Mouse (Mus musculus) C2C12 (cell line): ENCODE measurements around the gene Anks1. TPM values are rescaled to one million over a fixed set of nuclear protein-coding genes. Genes with fewer than 3 reads are reported as not detected.

Source experiments
- H3K27me3 ChIP-seq: one replicate; pipeline ENCODE4 v1.6.1; 2011; ENCODE audit not compliant: control insufficient read depth, insufficient read depth, insufficient read length
- H3K36me3 ChIP-seq: one replicate; pipeline ENCODE4 v1.6.1; 2011; ENCODE audit not compliant: control insufficient read depth, insufficient read depth
- H3K4me3 ChIP-seq: one replicate; pipeline ENCODE4 v1.5.1; 2011; ENCODE audit warnings: mild to moderate bottlenecking, control low read depth; ENCODE audit not compliant: poor library complexity, insufficient read depth, severe bottlenecking
- H3K79me2 ChIP-seq: one replicate; pipeline ENCODE4 v1.6.1; 2011; ENCODE audit not compliant: control insufficient read depth, insufficient read depth
- H3K79me3 ChIP-seq: one replicate; pipeline ENCODE4 v1.6.1; 2011; ENCODE audit warnings: low read depth, control low read depth
- H3ac ChIP-seq: one replicate; pipeline ENCODE3; 2011; ENCODE audit warnings: low read depth; ENCODE audit not compliant: control insufficient read depth, insufficient read length
- CEBPB ChIP-seq: IDR thresholded peaks from one replicate; pipeline ENCODE4 v1.6.1; 2011; ENCODE audit warnings: low read depth, mild to moderate bottlenecking, control low read depth, moderate library complexity
- CTCF ChIP-seq: IDR thresholded peaks from one replicate; pipeline ENCODE4 v1.5.1; 2011; ENCODE audit not compliant: control insufficient read depth, insufficient read depth, insufficient read length
- FOSL1 ChIP-seq: IDR thresholded peaks from one replicate; pipeline ENCODE4 v1.8.0; 2011; ENCODE audit warnings: mild to moderate bottlenecking, low read length; ENCODE audit not compliant: poor library complexity, insufficient read depth, severe bottlenecking
- MAX ChIP-seq: IDR thresholded peaks from one replicate; pipeline ENCODE4 v1.6.1; 2011; ENCODE audit warnings: mild to moderate bottlenecking, control low read depth
- MYOD1 ChIP-seq: IDR thresholded peaks from one replicate; pipeline ENCODE4 v1.6.1; 2011; ENCODE audit warnings: low read depth; ENCODE audit not compliant: control insufficient read depth, insufficient read length
- MYOG ChIP-seq: IDR thresholded peaks from one replicate; pipeline ENCODE4 v1.6.1; 2011; ENCODE audit not compliant: control insufficient read depth, insufficient read length; ENCODE audit errors: extremely low read depth
- USF1 ChIP-seq: IDR thresholded peaks from one replicate; pipeline ENCODE4 v1.6.1; 2011; ENCODE audit warnings: low read depth, mild to moderate bottlenecking, control low read depth, moderate library complexity
- polyA plus RNA-seq: library from polyadenylated mRNA; unstranded; fragments of >200 nt; fragmentation: generic; extraction: Trizol; gene quantifications from one replicate; pipeline ENCODE4 v1.2.1, GENCODE M21; 2012; ENCODE audit warnings: missing spikeins

Gene Anks1
- polyA plus RNA-seq, 1 experiment: 8.5 TPM

- Histone ChIP-seq H3ac (no peak overlapping the region), H3K27me3 (no peaks in the 10 kb centered on the region), H3K36me3 (no peaks in the 10 kb centered on the region), H3K4me3 (no peak overlapping the region), H3K79me2 (no peaks in the 10 kb centered on the region), H3K79me3 (no peaks in the 10 kb centered on the region)
- no peak for TF ChIP-seq FOSL1
- TF ChIP-seq MYOG: no peak
- no peak for TF ChIP-seq CTCF
- TF ChIP-seq MYOD1: no peak
- TF ChIP-seq MAX: no peak
- no peak for TF ChIP-seq CEBPB
- TF ChIP-seq USF1: no peak
Measured at GRCm38 (mm10) chr17:28047520-28047919, 138.4 kb downstream of the Anks1 start.

DNA sequence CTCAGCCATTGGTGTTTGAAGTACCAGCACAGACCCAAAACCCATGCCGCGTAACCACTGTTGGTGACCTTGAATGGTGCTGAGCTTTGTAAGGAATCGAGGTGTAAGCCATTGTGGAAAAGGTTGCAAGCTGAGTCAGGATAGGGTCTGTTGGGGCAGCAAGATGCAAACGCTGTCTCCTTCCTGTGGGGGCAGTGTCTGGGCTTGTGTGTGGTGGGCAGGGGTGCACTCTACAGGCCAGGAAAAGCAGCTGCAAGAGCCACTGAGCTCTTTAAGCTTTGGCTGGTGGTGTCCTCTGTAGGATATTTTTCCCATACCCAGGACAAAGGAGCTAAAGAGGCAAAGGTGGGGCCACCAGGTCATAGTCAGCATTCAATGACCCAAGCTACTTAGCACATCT, 139.3 kb downstream of the Anks1 start:
- Histone ChIP-seq H3K79me2 (no peaks in the 10 kb centered on the region), H3K79me3 (no peaks in the 10 kb centered on the region), H3K36me3 (no peaks in the 10 kb centered on the region), H3K27me3 (no peaks in the 10 kb centered on the region), H3ac (no peak overlapping the region), H3K4me3 (no peak overlapping the region)
- TF ChIP-seq CEBPB (no peak), CTCF (peak; percentile 90)

DNA sequence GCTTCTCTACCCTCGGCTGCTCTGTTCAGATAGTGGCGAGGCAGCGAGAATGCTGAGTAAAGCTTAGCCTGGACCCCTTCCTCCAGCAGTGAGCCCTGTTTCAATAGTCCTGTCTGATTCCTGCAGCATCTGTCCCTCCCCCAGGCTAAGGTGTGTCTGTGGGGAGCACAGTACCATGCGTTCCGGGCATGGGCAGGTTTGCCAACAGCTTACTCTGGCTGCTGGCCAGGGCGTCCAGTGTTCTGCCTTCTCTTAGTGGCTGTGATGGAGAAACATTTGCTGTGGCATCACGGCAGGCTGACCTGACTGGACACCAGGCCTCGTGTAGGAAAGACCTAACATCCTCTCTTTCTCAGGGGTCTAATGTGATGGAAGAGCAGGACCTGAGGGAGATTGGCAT, 141.1 kb downstream of the Anks1 start:
- TF ChIP-seq MYOD1 (no peak), USF1 (no peak), CTCF (no peak), FOSL1 (no peak), MYOG (no peak), CEBPB (no peak), MAX (no peak)
- H3K27me3 ChIP-seq: no peaks in the 10 kb centered on the region
- H3K79me3 ChIP-seq: no peaks in the 10 kb centered on the region
- no peaks in the 10 kb centered on the region for H3K79me2 ChIP-seq
- no peak overlapping the region for H3K4me3 ChIP-seq
- H3K36me3 ChIP-seq: no peaks in the 10 kb centered on the region
- no peak overlapping the region for H3ac ChIP-seq

DNA sequence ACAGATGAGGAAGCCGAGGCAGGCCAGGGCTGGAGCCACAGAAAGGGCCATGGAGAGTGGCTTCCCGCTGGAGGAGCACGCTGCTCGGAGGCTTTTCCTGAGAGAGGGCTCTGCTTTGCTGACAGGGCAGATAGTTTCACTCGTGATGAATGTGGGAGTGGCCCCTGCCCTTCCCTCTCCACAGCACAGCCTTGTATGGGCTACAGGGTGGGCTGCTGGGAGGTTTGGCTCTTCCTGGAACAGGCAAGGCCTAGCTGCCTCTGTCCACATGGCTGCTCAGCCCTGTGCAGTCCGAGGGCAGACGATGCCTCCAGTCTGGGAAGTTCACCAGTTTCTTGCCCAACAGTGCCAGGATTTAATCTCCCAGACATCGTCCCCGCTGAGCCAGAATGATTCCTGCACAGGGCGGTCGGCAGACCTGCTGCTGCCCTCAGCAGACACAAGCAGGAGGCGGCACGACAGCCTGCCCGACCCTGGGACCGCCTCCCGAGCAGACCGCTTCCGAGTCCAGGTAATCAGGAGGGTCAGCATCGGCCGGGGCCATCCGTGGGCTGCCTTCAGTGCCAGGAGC, 143.3 kb downstream of the Anks1 start:
- Histone ChIP-seq H3K79me3 (no peaks in the 10 kb centered on the region), H3K79me2 (no peaks in the 10 kb centered on the region), H3ac (no peak overlapping the region), H3K27me3 (no peaks in the 10 kb centered on the region), H3K4me3 (no peak overlapping the region), H3K36me3 (no peaks in the 10 kb centered on the region)
- TF ChIP-seq MYOD1 (no peak), FOSL1 (no peak), CEBPB (no peak), MAX (no peak), CTCF (no peak), MYOG (no peak), USF1 (no peak)

GRCm38 (mm10) chr17:28058346-28058745, 149.2 kb downstream of the Anks1 start:
- Histone ChIP-seq H3K4me3 (no peak overlapping the region), H3K27me3 (no peaks in the 10 kb centered on the region), H3ac (no peak overlapping the region), H3K79me3 (no peaks in the 10 kb centered on the region), H3K36me3 (no peaks in the 10 kb centered on the region), H3K79me2 (no peaks in the 10 kb centered on the region)
- TF ChIP-seq USF1: no peak
- TF ChIP-seq MYOG: no peak
- no peak for TF ChIP-seq CTCF

DNA sequence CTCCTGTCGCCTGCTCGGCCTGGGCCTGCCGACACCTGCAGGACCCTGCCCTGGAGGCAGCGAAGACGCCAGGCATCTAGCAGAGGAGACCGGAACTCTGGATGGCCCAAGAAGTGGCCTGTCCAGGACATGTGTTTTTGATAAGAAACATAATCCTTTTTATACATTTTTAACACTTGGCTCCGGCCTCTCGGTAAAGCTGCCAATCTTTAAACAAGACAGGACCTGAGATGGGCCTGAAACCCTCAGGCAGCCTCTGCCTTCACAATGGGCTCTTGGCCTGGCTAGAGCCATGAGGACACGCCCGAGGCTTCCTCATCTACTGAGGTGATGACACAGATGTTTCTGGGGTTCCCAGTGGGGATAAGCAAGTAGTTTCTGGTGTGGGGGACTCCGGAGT, 151.6 kb downstream of the Anks1 start:
- H3K27me3 ChIP-seq: no peaks in the 10 kb centered on the region
- no peaks in the 10 kb centered on the region for H3K79me2 ChIP-seq
- H3K4me3 ChIP-seq: no peak overlapping the region
- H3K36me3 ChIP-seq: no peaks in the 10 kb centered on the region
- no peak overlapping the region for H3ac ChIP-seq
- no peak for TF ChIP-seq CTCF
- TF ChIP-seq MAX: no peak
- no peak for TF ChIP-seq MYOD1
- no peak for TF ChIP-seq CEBPB
- TF ChIP-seq FOSL1: no peak
- no peak for TF ChIP-seq USF1
- no peak for TF ChIP-seq MYOG
- H3K79me3 ChIP-seq: no peaks in the 10 kb centered on the region
